Mouse (Mus musculus): ENCODE measurements at regions not wholly inside any gene's neighbourhood (a gene's known extent, or its start where the extent isn't known, plus 50 kb on each side); places are given as distances from the start of the nearest gene placed in this dataset.
"Not testable (repeated sequence)": the region's sequence is repeated elsewhere in the genome, so short reads cannot be mapped to it uniquely, and the experiment has no call there.

GRCm38 (mm10) chr4:69677315-69677714 lies 723.1 kb upstream of the Brinp1 start:
- no peak for DNase-seq
- intact Hi-C loops (cut with DNase I): no loop called here

- no peak for DNase-seq
- intact Hi-C loops (cut with DNase I): no loop called here
Measured at GRCm38 (mm10) chr4:69673456-69673855, 719.3 kb upstream of the Brinp1 start.

- DNase-seq: no peak
- intact Hi-C loops (cut with DNase I): no loop called here
Measured at GRCm38 (mm10) chr4:69628908-69629307, 674.7 kb upstream of the Brinp1 start.

GRCm38 (mm10) chr4:69626426-69626825 lies 672.2 kb upstream of the Brinp1 start:
- intact Hi-C loops (cut with DNase I): not testable (repeated sequence)

GRCm38 (mm10) chr4:69625831-69626230 lies 671.6 kb upstream of the Brinp1 start:
- DNase-seq: no peak
- intact Hi-C loops (cut with DNase I): no loop called here

More at GRCm38 (mm10) chr4:69626426-69626825, 672.2 kb upstream of the Brinp1 start:
- DNase-seq: not testable (repeated sequence)

- DNase-seq: no peak
- intact Hi-C loops (cut with DNase I): no loop called here
Measured at GRCm38 (mm10) chr4:69621058-69621609, 666.9 kb upstream of the Brinp1 start.

GRCm38 (mm10) chr4:69618161-69618730 lies 664.0 kb upstream of the Brinp1 start:
- no peak for DNase-seq
- intact Hi-C loops (cut with DNase I): no loop called here

- intact Hi-C loops (cut with DNase I): no loop called here
- no peak for DNase-seq
Measured at GRCm38 (mm10) chr4:69614901-69615300, 660.7 kb upstream of the Brinp1 start.

GRCm38 (mm10) chr4:69611681-69612300 lies 657.6 kb upstream of the Brinp1 start:
- no peak for DNase-seq
- intact Hi-C loops (cut with DNase I): no loop called here

GRCm38 (mm10) chr4:69608885-69609284 lies 654.7 kb upstream of the Brinp1 start:
- DNase-seq: no peak
- intact Hi-C loops (cut with DNase I): no loop called here

GRCm38 (mm10) chr4:69596992-69597541 lies 642.9 kb upstream of the Brinp1 start:
- intact Hi-C loops (cut with DNase I): no loop called here
- DNase-seq: no peak

- no peak for DNase-seq
- intact Hi-C loops (cut with DNase I): no loop called here
Measured at GRCm38 (mm10) chr4:69594022-69594421, 639.8 kb upstream of the Brinp1 start.

GRCm38 (mm10) chr4:69576256-69576655 lies 622.1 kb upstream of the Brinp1 start:
- DNase-seq: no peak
- intact Hi-C loops (cut with DNase I): no loop called here

- DNase-seq: no peak
- intact Hi-C loops (cut with DNase I): no loop called here
Measured at GRCm38 (mm10) chr4:69548104-69548503, 593.9 kb upstream of the Brinp1 start.

- intact Hi-C loops (cut with DNase I): no loop called here
- DNase-seq: peak; percentile 21 to 37
Measured at GRCm38 (mm10) chr4:69538172-69538908, 584.1 kb upstream of the Brinp1 start.

- no peak for DNase-seq
- intact Hi-C loops (cut with DNase I): no loop called here
Measured at GRCm38 (mm10) chr4:69533107-69533506, 578.9 kb upstream of the Brinp1 start.

- intact Hi-C loops (cut with DNase I): no loop called here
- DNase-seq: no peak
Measured at GRCm38 (mm10) chr4:69523112-69523511, 568.9 kb upstream of the Brinp1 start.

- intact Hi-C loops (cut with DNase I): no loop called here
- no peak for DNase-seq
Measured at GRCm38 (mm10) chr4:69508281-69508680, 554.1 kb upstream of the Brinp1 start.

- no peak for DNase-seq
- intact Hi-C loops (cut with DNase I): no loop called here
Measured at GRCm38 (mm10) chr4:69471200-69471599, 517.0 kb upstream of the Brinp1 start.

- DNase-seq: no peak
- intact Hi-C loops (cut with DNase I): no loop called here
Measured at GRCm38 (mm10) chr4:69459990-69460389, 505.8 kb upstream of the Brinp1 start.

- intact Hi-C loops (cut with DNase I): no loop called here
- no peak for DNase-seq
Measured at GRCm38 (mm10) chr4:69456420-69456819, 502.2 kb upstream of the Brinp1 start.
